Mouse (Mus musculus) liver, adult 2 months (tissue): ENCODE measurements around the gene Snx21. TPM values are rescaled to one million over a fixed set of nuclear protein-coding genes. Genes with fewer than 3 reads are reported as not detected.

ENCODE experiments used
- DNase-seq: peaks from one replicate; pipeline ENCODE4 v3.0.0-alpha.2; 2011; ENCODE audit warnings: low read depth, low spot score; ENCODE audit errors: extremely low read depth
- H3K27ac ChIP-seq: fragments of 200-500 bp; replicated peaks from 2 replicates; pipeline ENCODE4 v1.5.1; 2012; ENCODE audit warnings: low read depth, mild to moderate bottlenecking, control low read depth, inconsistent platforms, low read length; ENCODE audit not compliant: insufficient read depth
- H3K27me3 ChIP-seq: fragments of 200-500 bp; 2 replicates; pipeline ENCODE4 v1.6.1; 2012; ENCODE audit warnings: mild to moderate bottlenecking, moderate library complexity, low read length, inconsistent platforms; ENCODE audit not compliant: control insufficient read depth, insufficient read depth
- H3K36me3 ChIP-seq: fragments of 200-500 bp; 2 replicates; pipeline ENCODE4 v1.6.1; 2012; ENCODE audit warnings: low read length, inconsistent platforms; ENCODE audit not compliant: control insufficient read depth, insufficient read depth
- H3K4me1 ChIP-seq: fragments of 200-500 bp; 2 replicates; pipeline ENCODE4 v1.6.1; 2011; ENCODE audit warnings: low read length; ENCODE audit not compliant: control insufficient read depth, insufficient read depth
- H3K4me3 ChIP-seq: fragments of 200-500 bp; 2 replicates; pipeline ENCODE4 v1.5.1; 2011; ENCODE audit warnings: low read depth, mild to moderate bottlenecking, control low read depth, low read length, moderate library complexity; ENCODE audit not compliant: insufficient read depth
- H3K79me2 ChIP-seq: fragments of 200-500 bp; 2 replicates; pipeline ENCODE4 v1.6.1; 2012; ENCODE audit warnings: inconsistent platforms, mild to moderate bottlenecking, low read length, moderate library complexity; ENCODE audit not compliant: control insufficient read depth, insufficient read depth
- H3K9ac ChIP-seq: fragments of 200-500 bp; 2 replicates; pipeline ENCODE4 v1.6.1; 2012; ENCODE audit warnings: low read depth, mild to moderate bottlenecking, control low read depth, inconsistent platforms, low read length
- CTCF ChIP-seq: fragments of 200-500 bp; IDR thresholded peaks from 2 replicates; pipeline ENCODE4 v1.5.1; 2011; ENCODE audit warnings: low read depth, low read length, control low read depth
- POLR2A ChIP-seq: fragments of 200-500 bp; IDR thresholded peaks from 2 replicates; pipeline ENCODE4 v1.6.1; 2011; ENCODE audit warnings: low read length, control low read depth; ENCODE audit not compliant: insufficient read depth; ENCODE audit errors: extremely low read depth
- WGBS: fragments of 180-500 bp; shearing (Covaris S2); methylation state at CpG from one replicate; pipeline ENCODE4 v1.1.7; 2018; 5-methylcytosine and 5-hydroxymethylcytosine counted together
- polyA plus RNA-seq: library from polyadenylated mRNA; depleted of rRNA; stranded (reverse); fragments of >200 nt; gene quantifications from 2 replicates; pipeline ENCODE4 v1.2.3, GENCODE M21; 2012
- total RNA-seq: library from RNA; depleted of rRNA; stranded (reverse); fragments of >200 nt; gene quantifications from 2 replicates; pipeline ENCODE4 v1.2.3, GENCODE M21; 2014

Gene Snx21
- total and polyA plus RNA-seq, 2 experiments: 10.8 to 14.4 TPM

- WGBS: 75% methylated on average over 7 of the region's 7 CpGs
- no peak overlapping the region for H3K9ac ChIP-seq
Observed at GRCm38 (mm10) chr2:164778809-164779208, 6.8 kb upstream of the Snx21 start.

DNA sequence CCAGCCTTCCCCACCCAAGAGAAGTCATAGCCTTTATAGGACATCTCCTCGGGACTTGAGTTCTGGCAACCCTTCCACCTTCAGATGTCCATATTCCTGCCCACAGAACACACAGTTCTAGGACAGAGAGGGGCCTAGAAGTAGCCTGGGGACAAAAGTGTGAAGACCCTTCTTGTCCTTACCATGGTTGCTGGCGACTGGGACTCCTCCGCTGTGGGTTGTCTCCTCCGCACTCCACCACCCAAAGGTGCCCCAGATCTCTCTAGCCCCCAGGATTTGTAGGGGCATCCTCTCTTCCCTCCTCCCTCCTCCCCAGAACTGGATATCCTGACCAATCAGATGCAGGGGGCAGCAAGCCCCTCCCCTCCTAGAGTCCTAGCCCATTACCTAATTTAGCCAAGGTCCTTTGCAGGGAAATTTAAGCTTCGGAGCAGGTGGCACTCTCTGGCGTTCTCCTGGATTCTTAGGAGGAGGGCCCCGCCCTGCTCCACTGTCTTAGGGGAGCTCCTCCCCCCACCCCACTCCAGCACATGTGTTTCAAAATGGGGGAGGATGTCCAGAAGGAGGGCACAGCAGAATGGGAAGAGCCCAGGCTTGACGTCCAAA, 6.0 kb upstream of the Snx21 start, which contains the start of gene Tnnc2:
Gene Tnnc2 (minus strand): TSS at position 487 of the 606 bp plus-strand sequence.
- TF ChIP-seq POLR2A (no peak), CTCF (no peak)
- no peak for DNase-seq
- Histone ChIP-seq H3K36me3 (no peaks in the 10 kb centered on the region), H3K4me1 (no peaks in the 10 kb centered on the region), H3K4me3 (no peak within 1 kb of the TSS), H3K27me3 (no peaks in the 10 kb centered on the region), H3K9ac (no peak within 1 kb of the TSS), H3K27ac (no peak within 1 kb of the TSS), H3K79me2 (no peaks in the 10 kb centered on the region)
- 79% methylated on average over 8 of the region's 8 CpGs for WGBS

More at GRCm38 (mm10) chr2:164778809-164779208, 6.8 kb upstream of the Snx21 start:
- H3K79me2 ChIP-seq: no peaks in the 10 kb centered on the region
- no peak for DNase-seq
- no peaks in the 10 kb centered on the region for H3K27me3 ChIP-seq
- H3K4me3 ChIP-seq: no peak overlapping the region
- TF ChIP-seq POLR2A (no peak), CTCF (no peak)
- no peaks in the 10 kb centered on the region for H3K4me1 ChIP-seq
- no peak overlapping the region for H3K27ac ChIP-seq
- H3K36me3 ChIP-seq: no peaks in the 10 kb centered on the region

- no peaks in the 10 kb centered on the region for H3K79me2 ChIP-seq
- peaks cover 8% of the 10 kb centered on the region for H3K4me1 ChIP-seq
- no peak overlapping the region for H3K27ac ChIP-seq
- H3K9ac ChIP-seq: no peak overlapping the region
- TF ChIP-seq POLR2A: no peak
- no peak for TF ChIP-seq CTCF
- no peak overlapping the region for H3K4me3 ChIP-seq
- no peaks in the 10 kb centered on the region for H3K27me3 ChIP-seq
- no peak for DNase-seq
- no peaks in the 10 kb centered on the region for H3K36me3 ChIP-seq
- 75% methylated on average over 4 of the region's 4 CpGs for WGBS
Observed at GRCm38 (mm10) chr2:164781876-164782275, 3.7 kb upstream of the Snx21 start.

GRCm38 (mm10) chr2:164783926-164784581, 1.6 kb upstream of the Snx21 start:
- peak; percentile 31 for DNase-seq
- H3K4me3 ChIP-seq: no peak overlapping the region
- 75% methylated on average over 7 of the region's 7 CpGs for WGBS
- H3K27me3 ChIP-seq: no peaks in the 10 kb centered on the region
- no peak for TF ChIP-seq POLR2A
- peak; percentile 23; the same call in 1 of the 2 replicates for TF ChIP-seq CTCF
- no peak overlapping the region for H3K9ac ChIP-seq
- H3K27ac ChIP-seq: no peak overlapping the region
- H3K79me2 ChIP-seq: no peaks in the 10 kb centered on the region
- H3K36me3 ChIP-seq: no peaks in the 10 kb centered on the region
- H3K4me1 ChIP-seq: peaks cover 10% of the 10 kb centered on the region

- H3K27ac ChIP-seq: peak overlapping the region; percentile 88; the same call in 1 of the 2 replicates
- H3K4me1 ChIP-seq: peaks cover 10% of the 10 kb centered on the region
- TF ChIP-seq CTCF (no peak), POLR2A (no peak)
- WGBS: 4% methylated on average over 7 of the region's 7 CpGs
- H3K79me2 ChIP-seq: no peaks in the 10 kb centered on the region
- peak overlapping the region; percentile 90 for H3K4me3 ChIP-seq
- no peaks in the 10 kb centered on the region for H3K27me3 ChIP-seq
- H3K9ac ChIP-seq: peak overlapping the region; percentile 98
- DNase-seq: peak; percentile 38
- no peaks in the 10 kb centered on the region for H3K36me3 ChIP-seq
Observed at GRCm38 (mm10) chr2:164784869-164785420, 678 bp upstream of the Snx21 start.
